Mouse (Mus musculus) kidney, adult 2 months (tissue): ENCODE results near the gene Rpl27.

Source experiments
- CTCF ChIP-seq: fragments of 200-500 bp; conservative IDR thresholded peaks from 2 replicates; pipeline ENCODE4 v1.5.1; 2011; ENCODE audit warnings: low read depth, mild to moderate bottlenecking, control low read depth, low read length, moderate library complexity, mixed read lengths; ENCODE audit not compliant: insufficient read depth, insufficient read length
- POLR2A ChIP-seq: fragments of 200-500 bp; IDR thresholded peaks from one replicate; pipeline ENCODE4 v1.6.1; 2011; ENCODE audit warnings: low read depth, low read length, control low read depth

- TF ChIP-seq CTCF (no peak), POLR2A (no peak)
Measured at GRCm38 (mm10) chr11:101468731-101469130, 26.6 kb downstream of the Rpl27 start.
